Mouse (Mus musculus): ENCODE measurements around the gene Selenom.

The Selenom gene

DNA sequence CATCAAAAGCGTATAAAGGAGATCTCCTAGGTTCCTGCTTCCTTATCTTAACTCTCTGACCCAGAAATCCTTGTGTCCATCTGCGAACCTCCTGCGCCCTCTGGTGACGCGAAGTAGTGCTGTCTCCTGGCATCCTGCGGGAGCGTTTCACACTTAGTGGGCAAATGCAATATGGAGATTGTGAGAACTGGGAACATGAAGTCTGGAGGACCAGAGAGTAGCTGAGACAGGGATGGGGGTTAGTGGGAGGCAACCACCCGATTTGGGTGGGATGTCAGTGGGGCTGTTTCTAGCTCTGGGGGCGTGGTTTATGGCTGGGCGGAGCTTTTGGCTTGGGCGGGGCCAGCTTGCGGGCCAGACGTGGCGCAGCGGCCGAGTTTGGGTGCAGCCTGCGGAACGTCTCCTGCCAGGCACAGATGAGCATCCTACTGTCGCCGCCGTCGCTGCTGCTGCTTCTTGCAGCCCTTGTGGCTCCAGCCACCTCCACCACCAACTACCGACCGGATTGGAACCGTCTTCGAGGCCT is at the start of gene Selenom:
Gene Selenom (plus strand): TSS at position 156 of the 526 bp plus-strand sequence.
- peak; percentile 85 to 91 for DNase-seq (ENCODE audit: low spot score in 2 of 2)

GRCm38 (mm10) chr11:3471448-3471850 is 43.0 kb upstream of the Selenom start:
- DNase-seq (ENCODE audit: low spot score in 2 of 2), result no peak

GRCm38 (mm10) chr11:3472484-3472883 is 42.0 kb upstream of the Selenom start:
- DNase-seq (ENCODE audit: low spot score in 2 of 2), result peak; percentile 66 to 73

DNA sequence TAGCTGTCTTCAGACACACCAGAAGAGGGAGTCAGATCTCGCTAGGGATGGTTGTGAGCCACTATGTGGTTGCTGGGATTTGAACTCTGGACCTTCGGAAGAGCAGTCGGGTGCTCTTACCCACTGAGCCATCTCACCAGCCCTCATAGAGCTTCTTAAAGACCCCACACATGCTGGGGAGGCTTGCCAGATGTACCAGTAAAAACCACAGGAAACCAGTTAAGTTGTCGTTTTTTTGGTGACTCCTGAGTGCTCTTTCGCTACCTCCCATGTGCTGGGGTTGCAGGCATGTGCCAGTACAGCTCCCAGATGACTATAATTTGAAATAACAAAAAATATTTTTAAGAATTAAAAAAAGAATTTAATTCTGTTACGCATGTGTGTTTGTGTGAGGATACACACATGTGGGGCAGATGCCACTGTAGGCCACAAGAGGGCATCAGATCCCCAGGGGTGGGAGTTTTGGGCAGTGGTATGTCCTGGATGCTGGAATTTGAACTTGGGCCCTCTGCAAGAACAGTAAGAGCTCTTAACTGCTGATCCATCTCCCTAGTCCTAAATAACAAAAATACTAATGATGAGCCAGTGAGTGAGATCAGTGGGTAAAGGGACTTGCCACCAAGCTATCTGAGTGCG is 39.9 kb upstream of the Selenom start:
- no peak for DNase-seq (ENCODE audit: low spot score in 2 of 2)

DNA sequence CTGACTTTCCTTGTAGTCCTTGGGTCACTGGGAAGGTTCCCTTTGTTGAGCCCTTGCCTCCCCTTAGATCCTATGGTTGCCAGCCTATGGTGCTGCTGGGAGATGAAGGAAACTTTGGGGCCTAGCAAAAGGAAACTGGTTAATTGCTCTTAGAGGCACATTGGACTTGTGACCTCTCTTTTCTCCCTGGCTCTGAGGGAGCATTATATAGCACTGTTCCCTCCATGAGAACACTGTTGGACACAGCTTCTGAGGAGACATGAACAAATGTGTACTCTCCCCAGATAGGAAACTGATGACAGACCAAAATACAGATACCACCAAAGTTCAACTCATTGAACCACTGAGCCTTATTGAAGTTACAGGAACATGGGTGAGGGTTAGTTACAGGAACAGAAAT is 39.0 kb upstream of the Selenom start:
- no peak for DNase-seq (ENCODE audit: low spot score in 2 of 2)

- no peak for DNase-seq (ENCODE audit: low spot score in 2 of 2)
Measured at GRCm38 (mm10) chr11:3483980-3484642, 30.4 kb upstream of the Selenom start.

DNA sequence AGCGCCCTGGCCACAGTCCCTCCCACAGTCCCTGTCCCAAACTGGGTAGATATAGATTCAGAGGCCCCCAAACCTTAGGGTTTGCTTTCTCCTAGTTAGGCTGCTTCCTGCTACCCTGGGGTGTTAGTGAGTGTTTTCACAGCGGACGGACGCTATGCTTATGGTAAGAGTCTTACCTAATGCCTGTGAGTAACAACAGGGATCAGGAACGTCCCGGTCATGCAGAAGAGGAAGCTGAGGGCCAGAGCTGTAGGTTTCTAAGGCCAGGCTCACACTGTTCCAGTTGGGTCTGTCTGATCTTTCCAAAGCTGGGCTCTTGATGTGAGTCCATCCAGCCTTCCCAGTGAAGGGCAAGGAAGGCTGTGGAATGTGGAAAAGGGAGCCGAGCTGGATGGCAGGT is 28.1 kb upstream of the Selenom start:
- no peak for DNase-seq (ENCODE audit: low spot score in 2 of 2)

DNA sequence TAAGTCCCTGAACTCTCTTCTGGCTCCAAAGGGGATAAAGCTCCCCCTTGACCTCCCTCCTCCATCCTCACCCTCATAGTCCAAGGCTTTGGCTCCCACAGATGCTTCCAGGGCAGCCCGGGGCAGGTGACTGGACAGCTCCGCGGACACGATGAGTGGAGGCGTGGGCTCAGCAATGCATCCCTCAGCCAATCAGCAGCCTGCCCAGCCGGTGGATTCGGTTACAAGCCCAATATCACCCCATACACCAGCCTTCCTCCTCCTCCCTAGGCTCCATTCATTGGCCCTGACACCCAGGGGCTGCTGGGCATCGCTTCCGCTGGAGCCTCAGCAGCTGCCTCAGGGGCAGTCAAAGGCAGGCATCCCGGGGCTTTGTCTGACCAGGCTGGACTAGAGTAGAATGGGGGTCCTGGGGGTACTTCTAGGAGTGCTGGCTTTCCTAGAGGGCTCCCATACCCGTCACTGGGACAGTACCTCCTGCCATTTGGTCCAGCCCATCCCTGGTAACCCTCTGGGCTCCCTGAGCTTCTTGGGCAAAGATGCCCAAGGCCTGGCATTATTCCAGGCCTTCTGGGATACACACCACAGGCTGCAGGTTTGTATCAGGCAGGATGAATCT is 26.4 kb upstream of the Selenom start, which contains the start of gene Pla2g3:
Gene Pla2g3 (plus strand): TSS at position 333 of the 619 bp plus-strand sequence.
- no peak for DNase-seq (ENCODE audit: low spot score in 2 of 2)

DNA sequence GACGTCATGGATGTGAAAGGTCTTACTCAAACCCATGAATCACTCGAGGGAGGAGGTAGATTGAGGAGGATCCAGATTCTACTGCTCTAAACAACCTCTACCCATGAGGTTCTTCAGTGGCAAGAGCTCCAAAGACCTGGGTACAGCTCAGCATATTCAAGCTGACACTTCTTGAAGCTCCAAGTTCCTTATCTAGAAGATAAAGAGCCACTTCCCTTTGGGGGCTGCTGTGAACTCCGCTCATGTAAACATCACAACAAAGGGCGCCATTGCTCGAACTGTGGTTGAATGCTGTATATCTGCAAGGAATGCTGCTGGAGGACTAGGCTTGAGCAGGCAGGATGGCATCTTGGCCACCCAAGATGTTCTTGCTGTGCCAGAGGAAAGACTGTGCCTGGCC is 25.4 kb upstream of the Selenom start:
- no peak for DNase-seq (ENCODE audit: low spot score in 2 of 2)

- DNase-seq (ENCODE audit: low spot score in 2 of 2), result no peak
Measured at GRCm38 (mm10) chr11:3492748-3493147, 21.7 kb upstream of the Selenom start.

DNA sequence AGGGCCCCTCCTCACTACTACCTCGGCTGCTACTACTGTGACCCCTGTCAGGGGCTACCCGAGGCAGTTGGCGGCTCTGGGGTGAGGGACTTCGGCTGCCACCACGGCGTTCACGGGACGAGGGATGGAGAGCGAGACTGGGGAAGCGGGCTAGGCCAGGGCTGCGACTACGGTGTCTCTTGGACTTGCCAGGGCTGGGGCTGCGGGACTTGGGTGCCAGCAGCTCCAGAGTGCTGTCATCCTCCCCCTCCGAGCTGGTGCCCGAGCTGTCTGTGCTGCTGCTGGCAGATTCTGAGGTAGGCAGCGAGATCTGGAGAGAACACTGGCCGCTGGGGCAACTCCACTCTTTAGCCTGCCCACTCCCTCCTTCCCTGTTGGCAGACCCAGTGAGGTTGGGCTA is 19.6 kb upstream of the Selenom start:
- no peak for DNase-seq (ENCODE audit: low spot score in 2 of 2)

DNA sequence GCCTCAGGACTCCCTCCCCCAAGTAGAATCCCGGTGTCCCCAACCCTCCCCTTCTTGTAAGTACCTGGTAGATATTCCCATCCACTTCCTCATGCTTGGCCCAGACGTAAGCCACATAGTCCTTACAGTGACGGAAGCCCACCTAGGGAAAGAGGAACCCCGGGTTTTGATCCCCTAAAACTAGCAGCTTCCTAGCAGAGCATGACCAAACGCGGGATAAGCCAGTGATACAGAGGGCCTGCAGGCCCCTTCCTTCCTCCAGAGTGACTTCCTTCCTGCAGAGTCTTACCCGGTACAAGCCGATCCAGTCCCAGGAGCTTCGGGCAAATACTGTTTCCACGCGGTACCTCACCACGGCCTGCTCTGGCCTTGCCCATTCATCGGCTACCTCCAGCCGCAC is 19.0 kb upstream of the Selenom start:
- no peak for DNase-seq (ENCODE audit: low spot score in 2 of 2)

DNA sequence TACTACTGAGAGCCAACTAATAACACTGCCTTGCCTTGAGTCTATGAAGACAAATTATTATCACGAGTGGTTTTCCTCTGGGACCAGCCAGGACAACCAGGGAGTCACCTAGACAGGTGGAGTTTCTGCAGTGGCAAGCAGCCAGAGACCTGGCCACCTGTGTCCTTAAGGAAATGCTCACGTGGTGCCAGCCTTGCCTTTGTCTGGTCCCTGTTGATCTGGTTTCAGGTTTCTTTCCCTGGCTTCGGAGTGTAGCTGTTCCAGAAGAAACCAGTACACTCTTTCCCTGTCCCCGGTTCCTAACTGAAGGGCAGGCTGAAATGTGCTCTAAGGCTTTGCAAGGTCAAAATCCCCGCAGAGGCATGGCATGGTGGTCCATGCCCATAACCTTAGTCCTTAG is 17.7 kb upstream of the Selenom start:
- DNase-seq (ENCODE audit: low spot score in 2 of 2), result no peak

DNA sequence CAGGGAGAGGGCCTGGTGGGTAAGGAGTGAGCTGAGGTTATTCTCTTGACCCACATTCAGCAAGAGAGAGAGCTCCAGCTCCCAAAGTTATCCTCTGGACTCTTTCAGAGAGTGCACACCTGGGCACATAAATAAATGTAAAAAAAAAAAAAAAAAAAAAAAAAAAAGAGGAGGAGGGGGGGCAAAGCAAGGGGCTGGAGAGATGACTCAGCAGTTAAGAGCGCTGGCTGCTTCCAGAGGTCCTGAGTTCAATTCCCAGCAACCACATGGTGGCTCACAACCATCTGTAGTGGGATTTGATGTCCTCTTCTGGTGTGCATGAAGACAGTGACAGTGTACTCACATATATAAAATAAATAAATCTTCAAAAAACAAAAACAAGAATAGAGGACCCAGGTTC is 17.2 kb upstream of the Selenom start:
- no peak for DNase-seq (ENCODE audit: low spot score in 2 of 2)

DNA sequence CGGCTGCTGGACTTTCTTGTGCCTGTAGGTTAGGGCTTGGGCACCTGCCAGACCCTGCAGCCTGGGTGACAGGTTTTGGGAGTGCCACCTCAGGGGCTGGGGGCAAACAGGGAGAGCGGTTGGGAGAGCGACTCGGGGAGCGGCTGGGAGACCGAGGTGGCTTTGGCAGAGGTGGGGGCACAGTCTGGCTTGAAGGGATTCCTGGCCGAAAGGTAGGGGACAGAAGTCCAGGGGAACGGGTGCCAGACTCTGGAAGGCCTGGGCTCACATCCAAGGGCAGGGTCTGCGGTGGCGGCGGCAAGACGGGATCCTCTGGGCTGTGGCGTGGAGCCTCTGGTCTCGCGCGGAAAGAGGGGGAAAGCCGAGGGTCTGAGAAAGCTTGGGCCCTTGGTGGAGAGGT is 12.4 kb upstream of the Selenom start:
- no peak for DNase-seq (ENCODE audit: low spot score in 2 of 2)

DNA sequence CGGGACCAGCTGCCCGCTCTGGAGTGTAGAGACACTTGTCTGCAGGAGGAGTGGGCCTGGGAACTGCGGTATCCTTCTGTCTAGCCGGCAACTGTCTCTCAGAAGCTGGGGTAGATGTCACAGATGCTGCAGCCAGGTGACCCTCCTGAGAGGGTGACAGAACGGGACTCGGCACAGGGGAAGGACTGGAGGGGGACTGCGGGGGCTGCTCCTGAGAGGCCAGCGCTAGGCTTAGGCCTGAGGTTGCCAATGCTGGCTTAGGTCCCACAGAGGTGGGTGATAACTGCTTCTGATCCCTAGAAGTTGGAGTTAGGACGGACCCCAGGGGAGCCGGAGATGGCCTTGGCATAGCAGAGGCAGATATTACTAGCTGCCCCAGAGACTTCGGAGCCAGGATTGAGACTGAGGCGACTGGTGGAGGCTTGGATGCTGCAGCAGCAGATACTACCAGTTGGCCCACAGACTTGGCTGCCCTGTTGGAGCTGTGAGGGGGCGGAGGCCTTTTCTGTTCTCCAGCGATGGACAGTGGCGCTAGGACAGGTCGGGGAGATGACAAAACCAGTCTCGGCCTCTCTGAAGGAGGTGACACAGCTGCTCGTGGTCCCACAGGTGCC is 11.9 kb upstream of the Selenom start:
- DNase-seq (ENCODE audit: low spot score in 2 of 2), result no peak

- DNase-seq (ENCODE audit: low spot score in 2 of 2), result no peak
Measured at GRCm38 (mm10) chr11:3503755-3504693, 10.5 kb upstream of the Selenom start.

DNA sequence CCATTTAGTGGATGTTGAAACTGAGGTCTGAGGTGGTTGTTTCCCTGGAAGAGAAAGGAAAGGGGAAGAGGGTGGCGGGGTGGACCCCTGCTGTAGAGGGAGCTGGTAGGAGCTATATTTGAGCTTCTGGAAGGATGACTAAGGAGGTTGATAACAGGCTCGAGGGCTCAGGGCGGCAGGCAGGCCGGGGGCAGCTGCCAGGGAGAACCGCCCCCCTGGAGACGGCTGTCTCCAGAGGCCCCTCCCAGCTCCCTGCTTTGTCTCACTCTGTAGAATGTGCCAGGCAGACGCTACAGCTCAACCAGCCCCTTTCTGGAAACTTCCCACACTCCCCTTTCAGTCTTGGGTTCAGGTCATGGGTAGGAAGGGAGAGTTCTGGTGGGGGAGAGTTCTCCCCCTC is 6.3 kb upstream of the Selenom start:
- DNase-seq (ENCODE audit: low spot score in 2 of 2), result no peak

DNA sequence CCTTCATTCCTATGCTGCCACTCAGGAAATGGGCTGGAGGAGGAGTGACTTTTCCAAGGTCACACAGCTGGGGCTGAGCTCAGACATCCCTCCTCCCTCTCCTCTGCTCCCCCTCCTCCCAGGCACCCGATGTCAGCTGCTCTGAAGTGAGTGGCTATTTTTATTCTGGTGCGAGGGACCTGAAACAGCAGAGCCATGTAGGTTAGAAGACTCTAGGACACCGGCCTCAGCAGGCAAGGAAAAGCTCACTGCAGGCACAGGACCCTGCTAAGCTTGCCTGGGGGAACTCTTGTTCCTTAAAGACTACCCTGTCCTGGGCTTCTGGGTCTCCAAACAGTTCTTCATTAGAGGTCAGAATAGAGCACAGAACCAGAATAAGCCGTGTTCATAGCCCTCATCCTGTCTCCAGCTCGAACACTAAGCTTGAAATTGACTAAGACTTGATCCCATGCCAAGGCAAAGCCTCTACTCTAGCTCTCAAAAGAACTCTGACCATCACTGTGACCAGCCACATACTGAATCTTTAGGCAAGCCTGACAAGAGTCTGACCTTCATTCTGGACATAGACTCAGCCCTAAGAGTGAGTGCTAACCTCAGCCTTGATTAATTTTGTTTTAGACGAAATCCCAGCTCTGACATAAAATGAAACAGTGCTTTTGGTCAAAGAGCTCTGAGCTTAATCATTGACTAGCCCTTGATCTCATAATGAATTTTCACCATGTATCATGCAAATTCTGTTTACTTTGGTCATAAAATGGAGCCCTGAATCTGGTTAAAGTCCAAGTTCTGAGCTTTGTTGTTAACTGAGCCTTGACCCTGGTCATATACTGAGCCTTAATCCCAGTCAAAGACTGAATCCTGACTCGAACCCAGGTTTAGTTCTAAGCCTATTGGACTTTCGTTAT is 5.1 kb upstream of the Selenom start:
- no peak for DNase-seq (ENCODE audit: low spot score in 2 of 2)

- no peak for DNase-seq (ENCODE audit: low spot score in 2 of 2)
Measured at GRCm38 (mm10) chr11:3510321-3510720, 4.2 kb upstream of the Selenom start.

Data from urinary bladder, adult 18-20 months (tissue).